ENCODE assay signal across 11 mouse cellular contexts in genomic region chr9:60480052-60480451, GRCm38 (mm10). TPM values are rescaled to one million over a fixed set of nuclear protein-coding genes. Genes with fewer than 3 reads are reported as not detected.
A peak's percentile ranks its signal among the peaks of the same experiment; 100 is the strongest.
DNase-seq lines count a peak whose midpoint lies in the region; ATAC-seq and TF ChIP-seq lines count a peak whose summit lies in the region.
"Had no signal": no experiment of that assay in that cellular context is flagged by ENCODE, and none has a peak within 500 bp of the region (broad histone marks: within the 10 kb centered on the region; RNA-seq: fewer than 3 reads in every experiment).

No protein-coding gene starts in this region.

- no peak overlapping the region for H3K4me3 ChIP-seq in gastrocnemius, adult 2 months
- H3K4me3 ChIP-seq in midbrain, postnatal 0 days (ENCODE audit: low read depth, low read length) = no peak overlapping the region
- H3K4me3 ChIP-seq in midbrain, embryonic 14.5 days (replicated peaks; ENCODE audit: low read depth, low read length) = no peak overlapping the region
- no peak overlapping the region for H3K4me3 ChIP-seq in thymus, adult 2 months (ENCODE audit: control insufficient read depth, insufficient read depth, low read length)
- H3K4me3 ChIP-seq: limb, embryonic 13.5 days had no signal

- no peak for TF ChIP-seq POLR2A in thymus, adult 2 months (IDR thresholded peaks at IDR 0.05; ENCODE audit: control insufficient read depth, extremely low read depth, insufficient read depth, low read length, poor library complexity)

- no peaks in the 10 kb centered on the region for H3K27me3 ChIP-seq in midbrain, postnatal 0 days (ENCODE audit: insufficient read depth, low read length)
- H3K27me3 ChIP-seq in midbrain, embryonic 14.5 days (ENCODE audit: control insufficient read depth, insufficient read depth, low read length) = no peaks in the 10 kb centered on the region
- no peaks in the 10 kb centered on the region for H3K27me3 ChIP-seq in thymus, adult 2 months (ENCODE audit: control insufficient read depth, insufficient read depth, low read length)
- H3K27me3 ChIP-seq: limb, embryonic 13.5 days had no signal

- no peak overlapping the region for H3K27ac ChIP-seq in gastrocnemius, adult 2 months
- H3K27ac ChIP-seq in midbrain, postnatal 0 days (ENCODE audit: low read depth, low read length) = no peak overlapping the region
- H3K27ac ChIP-seq in midbrain, embryonic 14.5 days (replicated peaks; ENCODE audit: low read depth, low read length) = no peak overlapping the region
- H3K27ac ChIP-seq in thymus, adult 2 months (ENCODE audit: control insufficient read depth, insufficient read depth, low read length) = no peak overlapping the region
- H3K27ac ChIP-seq: limb, embryonic 13.5 days had no signal

- intact Hi-C loops in gastrocnemius, adult 2 months (cut with DNase I) = no loop called here
- intact Hi-C loops in gastrocnemius, postnatal 36 days (cut with DNase I) = no loop called here

- H3K9ac ChIP-seq in midbrain, postnatal 0 days (replicated peaks; ENCODE audit: low read length, poor library complexity, severe bottlenecking) = no peak overlapping the region
- no peak overlapping the region for H3K9ac ChIP-seq in midbrain, embryonic 14.5 days (replicated peaks; ENCODE audit: low read length)
- H3K9ac ChIP-seq: limb, embryonic 13.5 days had no signal

- peak; percentile 29 for DNase-seq in gastrocnemius, adult 2 months
- DNase-seq in gastrocnemius, postnatal 36 days = no peak
- peak; percentile 62 for DNase-seq in midbrain, postnatal 0 days (ENCODE audit: low spot score)
- no peak for DNase-seq in midbrain, embryonic 14.5 days
- peak; percentile 35 to 37 for DNase-seq in layer of hippocampus, adult 8-10 months (ENCODE audit: low spot score in 2 of 2)
- DNase-seq in lung, postnatal 4 days = peak; percentile 59 to 85
- no peak for DNase-seq in thymus, adult 2 months
- DNase-seq in kidney, postnatal 10 days = no peak
- DNase-seq: cerebellum, postnatal 36 days had no signal

- no peak for ATAC-seq in midbrain, postnatal 0 days (ENCODE audit: low FRiP score)
- ATAC-seq in midbrain, embryonic 14.5 days (ENCODE audit: low FRiP score, low TSS enrichment) = no peak
- ATAC-seq: inflammation-experienced regulatory T-cells, adult 6 months had no signal

- WGBS in midbrain, postnatal 0 days = 67% methylated on average over 3 of the region's 3 CpGs
- 84% methylated on average over 3 of the region's 3 CpGs for WGBS in midbrain, embryonic 14.5 days
- WGBS in thymus, adult 2 months = 84% methylated on average over 3 of the region's 3 CpGs

- no peaks in the 10 kb centered on the region for H3K36me3 ChIP-seq in midbrain, postnatal 0 days (ENCODE audit: insufficient read depth, low read length)
- H3K36me3 ChIP-seq in midbrain, embryonic 14.5 days (ENCODE audit: control insufficient read depth, insufficient read depth, low read length) = no peaks in the 10 kb centered on the region
- H3K36me3 ChIP-seq in thymus, adult 2 months (ENCODE audit: control insufficient read depth, insufficient read depth, low read length) = no peaks in the 10 kb centered on the region
- H3K36me3 ChIP-seq: limb, embryonic 13.5 days had no signal

- no peaks in the 10 kb centered on the region for H3K9me3 ChIP-seq in midbrain, postnatal 0 days (ENCODE audit: low read length)
- no peaks in the 10 kb centered on the region for H3K9me3 ChIP-seq in midbrain, embryonic 14.5 days (ENCODE audit: control insufficient read depth, low read length)
- H3K9me3 ChIP-seq: limb, embryonic 13.5 days had no signal

- no peak for TF ChIP-seq CTCF in gastrocnemius, adult 2 months (IDR thresholded peaks at IDR 0.05)
- no peak for TF ChIP-seq CTCF in midbrain, postnatal 0 days (IDR thresholded peaks at IDR 0.05)
- TF ChIP-seq CTCF in thymus, adult 2 months (IDR thresholded peaks at IDR 0.05; ENCODE audit: borderline replicate concordance, control insufficient read depth, extremely low read depth, insufficient read depth, low read length, poor library complexity) = no peak

- no peak overlapping the region for H3K4me2 ChIP-seq in midbrain, postnatal 0 days (ENCODE audit: low read depth, low read length, poor library complexity, severe bottlenecking)
- H3K4me2 ChIP-seq in midbrain, embryonic 14.5 days (ENCODE audit: low read length) = no peak overlapping the region
- H3K4me2 ChIP-seq: limb, embryonic 13.5 days had no signal

- no peaks in the 10 kb centered on the region for H3K4me1 ChIP-seq in midbrain, postnatal 0 days (ENCODE audit: insufficient read depth, low read length)
- no peaks in the 10 kb centered on the region for H3K4me1 ChIP-seq in midbrain, embryonic 14.5 days (ENCODE audit: control insufficient read depth, insufficient read depth, low read length)
- H3K4me1 ChIP-seq in thymus, adult 2 months (replicated peaks; ENCODE audit: control insufficient read depth, insufficient read depth, low read length) = no peaks in the 10 kb centered on the region

RNA-seq across cellular contexts. Expression of gene Thsd4, which starts 41.8 kb away (rescaled TPM):
- 1 to 10 TPM in 1 of 2 experiments, under 1 TPM in 1; 0.48 to 1.2 TPM for total RNA-seq in gastrocnemius, adult 2 months (2021)
- total RNA-seq in gastrocnemius, postnatal 36 days (2021) = under 1 TPM; 0.59 to 0.84 TPM
- 20.8 and 23.6 TPM in 2 replicates for total RNA-seq in midbrain, postnatal 0 days (2014; rRNA removed)
- 3.6 and 4.8 TPM in 2 replicates for polyA plus RNA-seq in midbrain, postnatal 0 days (2015; fragmentation: Nextera tagmentation; extraction: Ambion mirVana)
- 3.4 and 5.6 TPM in 2 replicates for polyA plus RNA-seq in midbrain, embryonic 14.5 days (2014; fragmentation: Nextera tagmentation; extraction: Ambion mirVana)
- total RNA-seq in layer of hippocampus, adult 8-10 months (2022) = 10 to 100 TPM; 15.8 to 22.3 (median 19.2) TPM
- polyA plus RNA-seq in thymus, adult 2 months (2012; rRNA removed) = 4.3 and 4.6 TPM in 2 replicates
- polyA plus RNA-seq: inflammation-experienced regulatory T-cells, adult 6 months had no signal

Comparison
In these comparisons a context has a peak if more than half of its experiments do, and no peak if none do; other contexts are left out.
1. DNase-seq: peak in gastrocnemius, adult 2 months (single experiment), midbrain, postnatal 0 days (single experiment), layer of hippocampus, adult 8-10 months (2 of 2) and lung, postnatal 4 days (2 of 2); none in gastrocnemius, postnatal 36 days (0 of 2), midbrain, embryonic 14.5 days (single experiment), thymus, adult 2 months (single experiment) and kidney, postnatal 10 days (single experiment).